Mouse (Mus musculus): ENCODE measurements at regions not wholly inside any gene's neighbourhood (a gene's known extent, or its start where the extent isn't known, plus 50 kb on each side); places are given as distances from the start of the nearest gene placed in this dataset.

DNA sequence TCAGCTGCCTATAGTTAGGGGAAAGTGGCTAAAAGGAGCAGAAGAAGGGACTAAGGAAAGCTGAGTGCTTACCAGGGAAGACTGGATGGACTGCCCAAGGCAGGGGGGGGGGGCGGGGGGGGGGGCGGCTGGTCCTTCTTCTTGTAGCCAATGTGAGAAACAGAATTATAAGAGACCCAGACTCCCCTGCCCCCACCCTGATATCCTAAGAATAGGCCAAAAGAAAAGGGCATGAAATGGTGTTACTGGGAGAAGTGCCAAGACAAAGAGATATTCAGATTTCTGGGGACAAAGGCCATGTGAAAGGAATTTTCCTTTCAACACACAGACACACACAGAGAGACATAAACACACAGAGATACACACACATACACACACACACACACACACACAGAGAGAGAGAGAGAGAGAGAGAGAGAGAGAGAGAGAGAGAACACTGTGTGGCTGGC is 333.6 kb upstream of the Nrp1 start:
- TF ChIP-seq CTCF (IDR thresholded peaks at IDR 0.05; ENCODE audit: borderline replicate concordance, insufficient read depth, low read length) (no peak), POLR2A (IDR thresholded peaks at IDR 0.05; ENCODE audit: low read depth, low read length) (no peak)
